8 mouse cellular contexts compared by ENCODE assay signal in the genomic region with DNA sequence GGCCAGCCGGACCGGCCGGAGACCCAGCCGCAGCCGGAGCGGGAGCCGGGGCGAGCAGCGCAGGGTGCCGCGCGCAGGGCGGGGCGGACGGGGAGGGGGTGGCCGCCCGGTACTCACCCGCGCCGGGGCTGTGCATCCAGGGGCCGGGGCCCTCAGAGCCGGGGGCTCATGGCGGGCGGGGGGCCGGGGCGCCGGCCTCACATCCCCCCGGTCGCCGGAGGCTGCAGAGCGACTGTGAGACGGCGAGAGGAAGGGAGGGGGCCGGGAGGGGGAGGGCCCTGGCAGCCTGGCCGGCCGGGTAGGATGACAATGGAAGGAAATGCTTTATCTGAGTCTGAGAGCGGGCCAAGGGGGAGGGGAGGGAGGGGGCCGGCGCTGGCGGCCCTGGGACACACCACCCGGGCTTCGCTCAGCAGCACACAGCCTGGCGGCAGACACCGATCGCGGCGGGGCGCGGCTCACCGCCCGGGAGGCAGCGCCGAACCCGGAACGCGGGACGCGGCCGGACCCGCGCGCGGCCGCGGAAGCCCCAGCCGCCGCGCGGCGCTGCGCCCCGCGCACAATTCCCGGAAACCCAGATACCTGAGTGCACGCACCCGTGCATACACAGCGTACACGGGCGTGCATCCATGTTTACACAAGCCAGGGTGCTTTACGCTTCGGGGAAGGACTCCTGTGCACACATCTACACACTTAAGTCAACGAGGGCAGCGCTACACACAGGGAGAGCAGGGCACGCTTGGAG. TPM values are rescaled to one million over a fixed set of nuclear protein-coding genes. Genes with fewer than 3 reads are reported as not detected.
DNase-seq lines count a peak whose midpoint lies in the region; ATAC-seq lines count a peak whose summit lies in the region.

No protein-coding gene starts in this region.

- peak overlapping the region; percentile 90 for H3K4me2 ChIP-seq in heart, embryonic 12.5 days
- peak overlapping the region; percentile 84 for H3K4me2 ChIP-seq in kidney, embryonic 14.5 days (replicated peaks; ENCODE audit: low read depth, low read length)
- peak overlapping the region; percentile 69 for H3K4me2 ChIP-seq in lung, embryonic 16.5 days (ENCODE audit: low read depth, low read length)

- 0 out of 2 replicates have a peak, but pooled peaks cover 2% of the 10 kb centered on the region for H3K36me3 ChIP-seq in embryonic facial prominence, embryonic 10.5 days (replicated peaks)
- H3K36me3 ChIP-seq in heart, embryonic 12.5 days, result no peaks in the 10 kb centered on the region
- 0 out of 2 replicates have a peak, but pooled peaks cover under 1% of the 10 kb centered on the region for H3K36me3 ChIP-seq in kidney, embryonic 14.5 days (ENCODE audit: control insufficient read depth, insufficient read depth, low read length)
- H3K36me3 ChIP-seq in lung, embryonic 16.5 days (ENCODE audit: control insufficient read depth, insufficient read depth, low read length), result 0 out of 2 replicates have a peak, but pooled peaks cover 2% of the 10 kb centered on the region

- under 1% methylated on average over 84 of the region's 84 CpGs for WGBS in embryonic facial prominence, embryonic 10.5 days
- WGBS in heart, embryonic 12.5 days, result under 1% methylated on average over 72 of the region's 84 CpGs
- WGBS in kidney, embryonic 14.5 days, result under 1% methylated on average over 49 of the region's 84 CpGs
- WGBS in lung, embryonic 16.5 days, result 0% methylated on average over 50 of the region's 84 CpGs

- H3K27ac ChIP-seq in embryonic facial prominence, embryonic 10.5 days (replicated peaks), result peak overlapping the region; percentile 100
- H3K27ac ChIP-seq in heart, embryonic 12.5 days (ENCODE audit: poor library complexity, severe bottlenecking), result peak overlapping the region; percentile 97
- H3K27ac ChIP-seq in kidney, embryonic 14.5 days (ENCODE audit: low read depth, low read length), result peak overlapping the region; percentile 96
- H3K27ac ChIP-seq in lung, embryonic 16.5 days (ENCODE audit: low read length), result peak overlapping the region; percentile 97

- ATAC-seq in CD4-positive, CD25-positive, alpha-beta regulatory T cell, adult 4 months, result peak; percentile 50
- peak; percentile 91 for ATAC-seq in heart, embryonic 12.5 days (ENCODE audit: insufficient number of reproducible peaks, low FRiP score)
- peak; percentile 86 for ATAC-seq in kidney, embryonic 14.5 days (ENCODE audit: low FRiP score, low TSS enrichment)
- peak; percentile 93 for ATAC-seq in lung, embryonic 16.5 days (ENCODE audit: low read depth)

- H3K4me3 ChIP-seq in embryonic facial prominence, embryonic 10.5 days, result peak overlapping the region; percentile 92
- peak overlapping the region; percentile 88 for H3K4me3 ChIP-seq in heart, embryonic 12.5 days
- peak overlapping the region; percentile 89 for H3K4me3 ChIP-seq in kidney, embryonic 14.5 days (ENCODE audit: low read length)
- peak overlapping the region; percentile 82 for H3K4me3 ChIP-seq in lung, embryonic 16.5 days (ENCODE audit: low read length)

- H3K9me3 ChIP-seq in embryonic facial prominence, embryonic 10.5 days, result no peaks in the 10 kb centered on the region
- no peaks in the 10 kb centered on the region for H3K9me3 ChIP-seq in heart, embryonic 12.5 days (replicated peaks)
- H3K9me3 ChIP-seq in kidney, embryonic 14.5 days (ENCODE audit: control insufficient read depth, low read length), result no peaks in the 10 kb centered on the region
- no peaks in the 10 kb centered on the region for H3K9me3 ChIP-seq in lung, embryonic 16.5 days (ENCODE audit: control insufficient read depth, low read length)

- peaks cover 64% of the 10 kb centered on the region for H3K4me1 ChIP-seq in embryonic facial prominence, embryonic 10.5 days
- H3K4me1 ChIP-seq in heart, embryonic 12.5 days (replicated peaks), result peaks cover 60% of the 10 kb centered on the region
- peaks cover 49% of the 10 kb centered on the region for H3K4me1 ChIP-seq in kidney, embryonic 14.5 days (ENCODE audit: control insufficient read depth, insufficient read depth, low read length)
- H3K4me1 ChIP-seq in lung, embryonic 16.5 days (replicated peaks; ENCODE audit: control insufficient read depth, insufficient read depth, low read length), result peaks cover 44% of the 10 kb centered on the region

- H3K27me3 ChIP-seq in embryonic facial prominence, embryonic 10.5 days (replicated peaks; ENCODE audit: low read depth, poor library complexity, severe bottlenecking), result peaks cover 12% of the 10 kb centered on the region
- H3K27me3 ChIP-seq in heart, embryonic 12.5 days (replicated peaks), result no peaks in the 10 kb centered on the region
- no peaks in the 10 kb centered on the region; the same call in 1 of the 2 replicates for H3K27me3 ChIP-seq in kidney, embryonic 14.5 days (ENCODE audit: control insufficient read depth, insufficient read depth, low read length)
- no peaks in the 10 kb centered on the region for H3K27me3 ChIP-seq in lung, embryonic 16.5 days (ENCODE audit: control insufficient read depth, insufficient read depth, low read depth, low read length)

- DNase-seq in adipocyte (ENCODE audit: low spot score), result peak; percentile 76
- DNase-seq in embryonic facial prominence, embryonic 10.5 days (ENCODE audit: low spot score), result peak; percentile 88
- peak; percentile 72 for DNase-seq in retina, embryonic 14.5 days (ENCODE audit: low spot score)
- peak; percentile 39 to 55 for DNase-seq in urinary bladder, postnatal 36 days (ENCODE audit: low spot score in 2 of 2)

- H3K9ac ChIP-seq in heart, embryonic 12.5 days, result peak overlapping the region; percentile 100
- peak overlapping the region; percentile 98 for H3K9ac ChIP-seq in kidney, embryonic 14.5 days (ENCODE audit: low read depth, low read length)
- H3K9ac ChIP-seq in lung, embryonic 16.5 days (ENCODE audit: low read length), result peak overlapping the region; percentile 97

RNA-seq across cellular contexts. Expression of a gene that starts 12.9 kb away (rescaled TPM):
- 10 to 100 TPM; 68.2 to 74.2 TPM for polyA plus RNA-seq in CD4-positive, CD25-positive, alpha-beta regulatory T cell, adult 4 months (2017; shearing (Covaris generic))
- polyA plus RNA-seq in embryonic facial prominence, embryonic 10.5 days (2016; fragmentation: Nextera tagmentation; extraction: Ambion mirVana), result 26.6 and 30.2 TPM in 2 replicates
- 27.4 and 27.8 TPM in 2 replicates for polyA plus RNA-seq in heart, embryonic 12.5 days (2016; fragmentation: Nextera tagmentation; extraction: Ambion mirVana)
- 32.2 and 34.1 TPM in 2 replicates for polyA plus RNA-seq in kidney, embryonic 14.5 days (2014; fragmentation: Nextera tagmentation; extraction: Ambion mirVana)
- 44.2 and 48.5 TPM in 2 replicates for polyA plus RNA-seq in lung, embryonic 16.5 days (2015; fragmentation: Nextera tagmentation; extraction: Ambion mirVana)

RNA-seq across cellular contexts. Expression of a gene that starts 53.1 kb away (rescaled TPM):
- 10 to 100 TPM; 33.9 to 37.1 TPM for polyA plus RNA-seq in CD4-positive, CD25-positive, alpha-beta regulatory T cell, adult 4 months (2017; shearing (Covaris generic))
- 17.8 and 18.9 TPM in 2 replicates for polyA plus RNA-seq in embryonic facial prominence, embryonic 10.5 days (2016; fragmentation: Nextera tagmentation; extraction: Ambion mirVana)
- 52.9 and 55.0 TPM in 2 replicates for polyA plus RNA-seq in heart, embryonic 12.5 days (2016; fragmentation: Nextera tagmentation; extraction: Ambion mirVana)
- 34.4 and 36.1 TPM in 2 replicates for polyA plus RNA-seq in kidney, embryonic 14.5 days (2014; fragmentation: Nextera tagmentation; extraction: Ambion mirVana)
- polyA plus RNA-seq in lung, embryonic 16.5 days (2015; fragmentation: Nextera tagmentation; extraction: Ambion mirVana), result 46.8 and 49.5 TPM in 2 replicates

Comparison
In these comparisons a context has a peak if more than half of its experiments do, and no peak if none do; other contexts are left out.
1. Peak in every context shown above with its lines: DNase-seq, ATAC-seq, H3K4me3 ChIP-seq and H3K27ac ChIP-seq.